Mouse (Mus musculus): ENCODE measurements around the gene Slc43a1. TPM values are rescaled to one million over a fixed set of nuclear protein-coding genes. Genes with fewer than 3 reads are reported as not detected.
"Not testable (repeated sequence)": the region's sequence is repeated elsewhere in the genome, so short reads cannot be mapped to it uniquely, and the experiment has no call there.

Gene Slc43a1
- polyA plus RNA-seq, 1 experiment from 2014 or later, result 2.6 TPM

DNA sequence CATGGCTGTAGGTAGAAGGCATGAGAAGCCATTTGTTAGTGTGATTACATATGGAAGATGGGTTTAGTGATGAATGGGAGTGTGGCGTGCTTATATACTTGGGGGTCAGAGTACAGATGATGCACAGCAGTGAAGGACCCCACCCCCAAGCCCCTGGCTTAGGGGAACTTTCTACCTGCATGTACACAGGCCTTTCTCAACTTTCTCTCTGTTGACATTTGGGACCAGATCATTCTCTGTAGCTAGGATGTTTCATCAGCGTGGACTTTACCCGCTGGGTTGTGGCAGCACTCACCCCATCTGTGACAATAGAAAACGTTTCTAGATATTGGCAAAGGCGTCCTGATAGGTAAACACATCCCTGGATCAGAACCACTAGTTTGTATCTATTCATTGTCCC, 37.4 kb upstream of the Slc43a1 start:
- not testable (repeated sequence) for H3K4me3 ChIP-seq (replicated peaks; ENCODE audit: low read length); H3K36me3 ChIP-seq (ENCODE audit: control insufficient read depth, insufficient read depth); ATAC-seq; H3K9ac ChIP-seq (replicated peaks; ENCODE audit: low read depth, low read length); H3K4me2 ChIP-seq (ENCODE audit: low read length); H3K27me3 ChIP-seq (replicated peaks; ENCODE audit: control insufficient read depth, insufficient read depth, low read length); H3K27ac ChIP-seq (ENCODE audit: low read length); H3K4me1 ChIP-seq (replicated peaks; ENCODE audit: control insufficient read depth, insufficient read depth, low read length); H3K9me3 ChIP-seq (ENCODE audit: control insufficient read depth, low read length)
- WGBS, result 78% methylated on average over 5 of the region's 5 CpGs

DNA sequence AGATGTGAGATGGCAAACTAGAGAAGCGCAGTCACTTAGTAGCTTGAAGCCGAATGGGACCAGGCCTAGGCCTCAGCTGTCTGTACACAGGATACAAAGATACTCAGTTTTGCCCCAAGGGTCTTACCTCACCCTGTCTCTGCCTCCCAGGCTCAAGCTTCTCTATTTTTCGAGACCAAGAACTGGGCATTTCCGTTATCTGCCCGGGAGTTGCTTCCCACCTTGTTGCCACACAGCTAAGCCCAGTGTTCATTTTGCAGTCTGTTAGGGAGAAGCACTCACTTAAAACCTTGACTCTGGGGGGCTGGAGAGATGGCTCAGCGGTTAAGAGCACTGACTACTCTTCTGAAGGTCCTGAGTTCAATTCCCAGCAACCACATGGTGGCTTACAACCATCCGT, 34.7 kb upstream of the Slc43a1 start:
- ATAC-seq, result no peak
- Histone ChIP-seq H3K27me3 (replicated peaks; ENCODE audit: control insufficient read depth, insufficient read depth, low read length) (no peaks in the 10 kb centered on the region), H3K9ac (replicated peaks; ENCODE audit: low read depth, low read length) (no peak overlapping the region), H3K9me3 (ENCODE audit: control insufficient read depth, low read length) (no peaks in the 10 kb centered on the region), H3K36me3 (ENCODE audit: control insufficient read depth, insufficient read depth) (no peaks in the 10 kb centered on the region), H3K4me2 (ENCODE audit: low read length) (no peak overlapping the region), H3K27ac (ENCODE audit: low read length) (no peak overlapping the region), H3K4me3 (replicated peaks; ENCODE audit: low read length) (no peak overlapping the region), H3K4me1 (replicated peaks; ENCODE audit: control insufficient read depth, insufficient read depth, low read length) (peaks cover 5% of the 10 kb centered on the region; the same call in 1 of the 2 replicates)
- 92% methylated on average over 7 of the region's 7 CpGs for WGBS

DNA sequence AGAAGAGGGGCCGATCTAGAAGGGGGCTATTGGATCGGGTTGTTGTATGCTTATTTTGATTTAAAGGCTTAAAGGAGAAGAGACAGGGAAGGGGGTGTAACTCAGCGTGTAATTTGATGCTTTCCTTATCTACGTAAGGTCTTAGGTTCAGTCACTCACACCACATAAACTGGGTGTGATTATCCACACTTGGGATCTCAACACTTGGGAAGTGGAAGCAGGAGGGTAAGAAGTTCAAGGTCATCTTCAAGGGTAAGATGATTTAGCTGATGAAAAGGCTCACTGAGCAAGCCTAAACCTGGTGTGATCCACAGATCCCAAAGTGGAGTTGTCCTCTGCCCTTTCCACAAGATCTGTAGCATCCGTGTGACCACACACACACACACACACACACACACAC, 32.1 kb upstream of the Slc43a1 start:
- H3K4me3 ChIP-seq (replicated peaks; ENCODE audit: low read length), result no peak overlapping the region
- H3K27ac ChIP-seq (ENCODE audit: low read length), result no peak overlapping the region
- H3K9me3 ChIP-seq (ENCODE audit: control insufficient read depth, low read length), result no peaks in the 10 kb centered on the region
- H3K9ac ChIP-seq (replicated peaks; ENCODE audit: low read depth, low read length), result no peak overlapping the region
- WGBS, result 85% methylated on average over 5 of the region's 5 CpGs
- H3K27me3 ChIP-seq (replicated peaks; ENCODE audit: control insufficient read depth, insufficient read depth, low read length), result no peaks in the 10 kb centered on the region
- H3K36me3 ChIP-seq (ENCODE audit: control insufficient read depth, insufficient read depth), result no peaks in the 10 kb centered on the region
- no peak for ATAC-seq
- peaks cover 6% of the 10 kb centered on the region; the same call in 1 of the 2 replicates for H3K4me1 ChIP-seq (replicated peaks; ENCODE audit: control insufficient read depth, insufficient read depth, low read length)
- H3K4me2 ChIP-seq (ENCODE audit: low read length), result no peak overlapping the region

DNA sequence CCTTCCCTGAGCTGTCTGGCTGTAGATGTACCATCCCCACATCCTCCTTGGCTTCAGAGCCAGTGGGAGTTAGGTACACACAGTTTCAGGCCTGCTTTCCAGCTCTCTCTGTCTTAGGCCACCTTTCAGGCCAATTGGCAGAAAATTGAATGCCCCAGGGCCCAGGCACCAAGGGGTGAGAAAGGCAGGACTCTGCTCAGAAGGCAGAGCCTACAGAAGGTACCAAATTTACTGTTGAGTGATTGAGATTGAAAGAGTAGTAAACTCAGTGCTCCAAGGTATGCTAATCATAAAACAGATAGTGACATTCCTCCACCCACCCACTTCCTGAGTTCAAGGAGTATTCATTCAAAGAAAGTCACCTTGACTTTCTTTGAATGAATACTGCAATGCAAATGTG, 29.3 kb upstream of the Slc43a1 start:
- peaks cover 6% of the 10 kb centered on the region; the same call in 1 of the 2 replicates for H3K4me1 ChIP-seq (replicated peaks; ENCODE audit: control insufficient read depth, insufficient read depth, low read length)
- no peak overlapping the region for H3K4me2 ChIP-seq (ENCODE audit: low read length)
- ATAC-seq, result no peak

DNA sequence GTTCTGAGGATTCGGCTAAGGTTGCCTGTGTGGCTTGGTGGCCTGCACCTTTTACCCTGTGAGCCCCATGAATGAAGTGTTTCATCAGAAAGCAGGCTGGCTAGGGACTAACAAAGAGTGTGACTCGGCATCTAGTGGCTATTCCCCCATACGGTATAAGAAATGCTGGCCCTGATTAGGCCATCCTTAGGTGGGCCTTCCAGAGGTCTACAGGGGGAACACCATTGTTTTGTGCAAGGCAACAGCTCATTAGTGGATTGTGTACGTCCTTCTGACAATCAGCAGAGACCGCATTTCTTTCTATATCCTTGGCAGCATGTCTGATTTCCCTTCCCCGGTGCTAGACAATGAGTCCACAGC, 28.1 kb upstream of the Slc43a1 start:
- no peaks in the 10 kb centered on the region for H3K27me3 ChIP-seq (replicated peaks; ENCODE audit: control insufficient read depth, insufficient read depth, low read length)
- H3K4me2 ChIP-seq (ENCODE audit: low read length), result peak overlapping the region; percentile 38; the same call in 1 of the 2 replicates
- no peak overlapping the region for H3K27ac ChIP-seq (ENCODE audit: low read length)
- no peak; the same call in 1 of the 2 replicates for ATAC-seq
- no peak overlapping the region for H3K9ac ChIP-seq (replicated peaks; ENCODE audit: low read depth, low read length)
- H3K4me1 ChIP-seq (replicated peaks; ENCODE audit: control insufficient read depth, insufficient read depth, low read length), result peaks cover 6% of the 10 kb centered on the region; the same call in 1 of the 2 replicates
- no peaks in the 10 kb centered on the region for H3K9me3 ChIP-seq (ENCODE audit: control insufficient read depth, low read length)
- H3K36me3 ChIP-seq (ENCODE audit: control insufficient read depth, insufficient read depth), result no peaks in the 10 kb centered on the region
- H3K4me3 ChIP-seq (replicated peaks; ENCODE audit: low read length), result no peak overlapping the region
- 47% methylated on average over 6 of the region's 6 CpGs for whole genome bisulfite sequencing

More for the DNA sequence above, 29.3 kb upstream of the Slc43a1 start:
- H3K36me3 ChIP-seq (ENCODE audit: control insufficient read depth, insufficient read depth), result no peaks in the 10 kb centered on the region
- no peak overlapping the region for H3K4me3 ChIP-seq (replicated peaks; ENCODE audit: low read length)
- no peaks in the 10 kb centered on the region for H3K9me3 ChIP-seq (ENCODE audit: control insufficient read depth, low read length)
- no peaks in the 10 kb centered on the region for H3K27me3 ChIP-seq (replicated peaks; ENCODE audit: control insufficient read depth, insufficient read depth, low read length)
- no peak overlapping the region for H3K9ac ChIP-seq (replicated peaks; ENCODE audit: low read depth, low read length)
- H3K27ac ChIP-seq (ENCODE audit: low read length), result no peak overlapping the region

DNA sequence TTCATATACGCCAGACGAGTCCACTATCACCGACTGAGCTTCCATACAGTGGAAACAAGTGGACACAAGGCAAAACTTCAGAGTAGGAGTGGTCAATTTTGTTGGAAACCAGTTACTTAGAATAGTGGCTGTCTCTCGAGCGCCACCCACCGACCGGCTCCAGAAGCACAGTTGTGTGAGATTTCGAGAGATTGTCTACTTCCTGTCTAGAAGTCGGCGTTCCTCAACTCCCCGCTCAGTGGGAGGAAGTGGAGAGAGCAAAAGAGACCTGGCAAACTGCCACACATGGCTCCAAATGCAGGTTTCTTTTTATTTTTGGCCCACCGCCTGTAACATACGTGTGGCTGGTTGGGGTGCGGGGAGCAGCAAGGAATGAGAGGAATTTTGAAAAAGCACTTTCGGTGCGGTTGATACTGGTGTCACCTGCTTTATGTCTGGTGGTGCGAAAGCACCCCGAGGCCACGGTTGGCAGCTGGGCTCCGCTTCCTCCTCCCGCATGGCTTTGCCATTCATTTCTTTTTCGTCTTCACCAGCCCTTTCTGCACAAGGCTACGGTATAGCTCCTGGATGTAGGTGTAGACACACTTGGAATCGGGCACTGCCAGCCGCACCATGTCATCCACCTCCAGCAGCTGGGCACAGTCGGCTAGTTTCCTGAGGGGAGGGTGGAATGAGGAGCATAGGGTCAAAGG, 27.6 kb upstream of the Slc43a1 start:
- H3K27me3 ChIP-seq (replicated peaks; ENCODE audit: control insufficient read depth, insufficient read depth, low read length), result no peaks in the 10 kb centered on the region
- H3K9ac ChIP-seq (replicated peaks; ENCODE audit: low read depth, low read length), result no peak overlapping the region
- H3K36me3 ChIP-seq (ENCODE audit: control insufficient read depth, insufficient read depth), result no peaks in the 10 kb centered on the region
- peaks cover 6% of the 10 kb centered on the region; the same call in 1 of the 2 replicates for H3K4me1 ChIP-seq (replicated peaks; ENCODE audit: control insufficient read depth, insufficient read depth, low read length)
- peak overlapping the region; percentile 38 for H3K4me2 ChIP-seq (ENCODE audit: low read length)
- no peak overlapping the region for H3K27ac ChIP-seq (ENCODE audit: low read length)
- H3K9me3 ChIP-seq (ENCODE audit: control insufficient read depth, low read length), result no peaks in the 10 kb centered on the region
- WGBS, result 33% methylated on average over 26 of the region's 26 CpGs
- peak; percentile 72 for ATAC-seq
- H3K4me3 ChIP-seq (replicated peaks; ENCODE audit: low read length), result no peak overlapping the region; the same call in 1 of the 2 replicates

DNA sequence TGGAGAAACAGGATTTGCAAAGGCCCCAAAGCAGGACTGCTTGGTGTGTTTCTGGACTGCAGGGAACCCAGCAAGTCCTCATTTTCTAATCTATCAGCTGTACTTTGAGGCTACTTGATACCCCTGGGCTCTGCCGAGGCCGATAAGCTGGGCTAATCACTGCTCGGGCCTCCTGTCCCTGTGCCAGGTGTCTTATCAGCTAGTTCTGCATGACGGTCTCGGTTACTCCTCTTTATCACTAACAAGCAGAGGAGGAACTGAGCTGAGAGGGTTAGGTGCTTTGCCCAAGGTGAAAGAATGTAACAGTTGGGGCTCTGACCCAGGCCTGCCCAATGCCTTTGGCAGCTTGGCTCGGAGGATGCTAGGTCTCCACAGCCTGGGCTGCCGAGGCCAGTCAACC, 26.8 kb upstream of the Slc43a1 start:
- H3K36me3 ChIP-seq (ENCODE audit: control insufficient read depth, insufficient read depth), result no peaks in the 10 kb centered on the region
- H3K27ac ChIP-seq (ENCODE audit: low read length), result no peak overlapping the region
- no peak overlapping the region for H3K9ac ChIP-seq (replicated peaks; ENCODE audit: low read depth, low read length)
- H3K4me1 ChIP-seq (replicated peaks; ENCODE audit: control insufficient read depth, insufficient read depth, low read length), result peaks cover 6% of the 10 kb centered on the region; the same call in 1 of the 2 replicates
- no peaks in the 10 kb centered on the region for H3K9me3 ChIP-seq (ENCODE audit: control insufficient read depth, low read length)
- H3K27me3 ChIP-seq (replicated peaks; ENCODE audit: control insufficient read depth, insufficient read depth, low read length), result no peaks in the 10 kb centered on the region
- no peak overlapping the region for H3K4me2 ChIP-seq (ENCODE audit: low read length)
- ATAC-seq, result no peak
- 92% methylated on average over 7 of the region's 7 CpGs for WGBS
- no peak overlapping the region for H3K4me3 ChIP-seq (replicated peaks; ENCODE audit: low read length)

DNA sequence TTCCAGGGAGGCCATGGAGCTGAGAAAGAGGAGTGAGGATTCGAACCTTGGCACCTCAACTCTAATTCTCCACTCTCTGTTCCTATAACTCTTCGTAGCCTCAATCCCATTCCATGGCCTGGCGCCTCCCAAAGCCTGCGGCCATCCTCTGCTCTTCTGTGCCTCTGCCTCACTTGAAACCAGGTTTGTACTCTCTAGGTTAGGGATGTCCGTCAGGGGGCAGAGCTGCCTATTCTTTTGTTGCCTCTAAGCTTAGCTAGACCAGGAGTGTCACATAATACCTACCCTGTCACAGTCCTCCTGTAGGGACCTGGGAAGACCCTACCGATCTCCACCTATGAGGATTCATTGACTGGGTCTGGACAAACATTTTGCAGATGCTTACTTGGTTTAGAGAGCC, 26.0 kb upstream of the Slc43a1 start:
- Histone ChIP-seq H3K9ac (replicated peaks; ENCODE audit: low read depth, low read length) (no peak overlapping the region), H3K36me3 (ENCODE audit: control insufficient read depth, insufficient read depth) (no peaks in the 10 kb centered on the region), H3K9me3 (ENCODE audit: control insufficient read depth, low read length) (no peaks in the 10 kb centered on the region), H3K4me2 (ENCODE audit: low read length) (no peak overlapping the region), H3K4me3 (replicated peaks; ENCODE audit: low read length) (no peak overlapping the region), H3K27me3 (replicated peaks; ENCODE audit: control insufficient read depth, insufficient read depth, low read length) (no peaks in the 10 kb centered on the region), H3K4me1 (replicated peaks; ENCODE audit: control insufficient read depth, insufficient read depth, low read length) (peaks cover 6% of the 10 kb centered on the region; the same call in 1 of the 2 replicates), H3K27ac (ENCODE audit: low read length) (no peak overlapping the region)
- 73% methylated on average over 6 of the region's 6 CpGs for WGBS
- ATAC-seq, result no peak

DNA sequence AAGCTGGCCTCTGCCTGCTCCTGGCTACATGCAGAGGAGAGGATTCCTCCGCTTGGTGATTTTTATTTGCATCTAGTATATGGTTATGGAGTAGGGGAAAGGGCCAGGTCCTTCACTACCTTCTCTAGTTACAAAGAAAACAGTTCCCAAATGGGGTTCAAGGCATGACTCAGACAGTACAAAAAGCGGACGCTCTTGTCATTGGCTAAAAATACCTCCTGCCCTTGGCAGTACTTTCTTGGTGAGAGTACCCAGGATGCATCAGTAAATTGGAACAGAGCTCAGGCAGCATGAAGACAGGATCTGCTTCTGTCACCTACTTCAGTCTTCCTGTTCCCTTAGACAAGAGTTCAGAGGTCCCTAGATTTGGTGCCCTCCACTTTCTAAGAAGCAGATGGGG, 18.8 kb upstream of the Slc43a1 start:
- no peak overlapping the region for H3K4me3 ChIP-seq (replicated peaks; ENCODE audit: low read length)
- WGBS, result 74% methylated on average over 3 of the region's 3 CpGs
- no peak overlapping the region for H3K27ac ChIP-seq (ENCODE audit: low read length)
- no peak overlapping the region for H3K4me2 ChIP-seq (ENCODE audit: low read length)
- no peak for ATAC-seq
- no peaks in the 10 kb centered on the region for H3K36me3 ChIP-seq (ENCODE audit: control insufficient read depth, insufficient read depth)
- H3K9ac ChIP-seq (replicated peaks; ENCODE audit: low read depth, low read length), result no peak overlapping the region
- H3K27me3 ChIP-seq (replicated peaks; ENCODE audit: control insufficient read depth, insufficient read depth, low read length), result peaks cover 5% of the 10 kb centered on the region
- no peaks in the 10 kb centered on the region for H3K4me1 ChIP-seq (replicated peaks; ENCODE audit: control insufficient read depth, insufficient read depth, low read length)
- no peaks in the 10 kb centered on the region for H3K9me3 ChIP-seq (ENCODE audit: control insufficient read depth, low read length)

DNA sequence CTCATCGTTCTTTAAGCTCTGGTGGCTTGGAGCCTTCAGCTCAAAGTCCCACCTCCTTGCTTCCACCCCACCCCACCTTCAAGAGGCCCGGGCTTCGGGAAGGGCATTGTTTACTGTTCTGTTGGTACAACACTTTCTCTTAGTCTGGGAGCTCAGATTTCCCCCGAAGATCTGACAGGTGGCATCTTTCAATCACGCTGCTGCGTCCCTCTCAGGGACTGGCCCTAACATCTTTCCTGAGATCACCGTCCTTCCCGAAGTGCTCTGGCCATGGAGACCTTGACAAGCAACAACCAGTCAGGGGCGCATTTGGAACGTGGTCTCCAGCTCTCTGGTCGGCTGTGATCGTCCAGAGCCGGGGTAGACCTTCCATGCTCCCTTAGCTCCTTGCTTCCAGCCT, 16.1 kb upstream of the Slc43a1 start, which contains the start of gene Smtnl1:
Gene Smtnl1 (minus strand): TSS at position 101 of the 400 bp plus-strand sequence.
- H3K4me2 ChIP-seq (ENCODE audit: low read length), result no peak within 1 kb of the TSS
- 71% methylated on average over 13 of the region's 13 CpGs for WGBS
- no peak within 1 kb of the TSS for H3K27ac ChIP-seq (ENCODE audit: low read length)
- peaks cover 5% of the 10 kb centered on the region for H3K27me3 ChIP-seq (replicated peaks; ENCODE audit: control insufficient read depth, insufficient read depth, low read length)
- no peak for ATAC-seq
- peaks cover 3% of the 10 kb centered on the region for H3K4me1 ChIP-seq (replicated peaks; ENCODE audit: control insufficient read depth, insufficient read depth, low read length)
- H3K36me3 ChIP-seq (ENCODE audit: control insufficient read depth, insufficient read depth), result no peaks in the 10 kb centered on the region
- H3K9me3 ChIP-seq (ENCODE audit: control insufficient read depth, low read length), result no peaks in the 10 kb centered on the region
- H3K4me3 ChIP-seq (replicated peaks; ENCODE audit: low read length), result no peak within 1 kb of the TSS
- no peak within 1 kb of the TSS for H3K9ac ChIP-seq (replicated peaks; ENCODE audit: low read depth, low read length)
